Mouse (Mus musculus) MEL (cell line): ENCODE measurements around the gene Olfr172.

Experiments
- CTCF ChIP-seq, 3 experiments: IDR thresholded peaks in 2 of 3; conservative IDR thresholded peaks in 1 of 3; 2 replicates each; pipeline ENCODE4 v1.5.1; 2011 to 2012; ENCODE audit warnings: low read length in 3 of 3, low read depth in 2 of 3, mild to moderate bottlenecking in 2 of 3, improper control_type of control experiment in 1 of 3, inconsistent platforms in 1 of 3, mixed read lengths in 1 of 3, moderate library complexity in 1 of 3; ENCODE audit not compliant: control insufficient read depth in 1 of 3, insufficient read depth in 1 of 3, poor library complexity in 1 of 3, severe bottlenecking in 1 of 3
- EP300 ChIP-seq, 2 experiments: IDR thresholded peaks; 2 replicates each; pipeline ENCODE4 v1.6.1; 2011; ENCODE audit warnings: improper control_type of control experiment in 2 of 2, low read length in 2 of 2, low read depth in 1 of 2, mild to moderate bottlenecking in 1 of 2
- GATA1 ChIP-seq: IDR thresholded peaks from 2 replicates; pipeline ENCODE4 v1.6.1; 2011; ENCODE audit warnings: low read depth, low read length, improper control_type of control experiment
- HCFC1 ChIP-seq: IDR thresholded peaks from 2 replicates; pipeline ENCODE4 v1.6.1; 2012; ENCODE audit warnings: low read depth, mild to moderate bottlenecking, inconsistent platforms, low read length, improper control_type of control experiment, moderate library complexity
- MYB ChIP-seq: IDR thresholded peaks from 2 replicates; pipeline ENCODE4 v1.6.1; 2011; ENCODE audit warnings: mild to moderate bottlenecking, low read depth, low read length, improper control_type of control experiment
- MYC ChIP-seq: IDR thresholded peaks from 2 replicates; pipeline ENCODE4 v1.6.1; 2011; ENCODE audit warnings: low read depth, mild to moderate bottlenecking, low read length, improper control_type of control experiment, moderate library complexity
- POLR2A ChIP-seq, 2 experiments: IDR thresholded peaks; 2 replicates each; pipeline ENCODE4 v1.6.1; 2011 to 2012; ENCODE audit warnings: low read length in 2 of 2, mild to moderate bottlenecking in 2 of 2, control low read depth in 1 of 2, improper control_type of control experiment in 1 of 2, low read depth in 1 of 2, moderate library complexity in 1 of 2; ENCODE audit not compliant: control insufficient read depth in 1 of 2, insufficient read depth in 1 of 2, poor library complexity in 1 of 2
- USF1 ChIP-seq: IDR thresholded peaks from 2 replicates; pipeline ENCODE4 v1.6.1; 2014; ENCODE audit warnings: low read depth, mild to moderate bottlenecking, inconsistent platforms, low read length, improper control_type of control experiment, moderate library complexity
- USF2 ChIP-seq, 2 experiments: IDR thresholded peaks; 2 replicates each; pipeline ENCODE4 v1.6.1; 2011 to 2012; ENCODE audit warnings: improper control_type of control experiment in 2 of 2, low read length in 2 of 2, borderline replicate concordance in 1 of 2, inconsistent platforms in 1 of 2, low read depth in 1 of 2, mild to moderate bottlenecking in 1 of 2; ENCODE audit not compliant: insufficient read depth in 1 of 2

DNA sequence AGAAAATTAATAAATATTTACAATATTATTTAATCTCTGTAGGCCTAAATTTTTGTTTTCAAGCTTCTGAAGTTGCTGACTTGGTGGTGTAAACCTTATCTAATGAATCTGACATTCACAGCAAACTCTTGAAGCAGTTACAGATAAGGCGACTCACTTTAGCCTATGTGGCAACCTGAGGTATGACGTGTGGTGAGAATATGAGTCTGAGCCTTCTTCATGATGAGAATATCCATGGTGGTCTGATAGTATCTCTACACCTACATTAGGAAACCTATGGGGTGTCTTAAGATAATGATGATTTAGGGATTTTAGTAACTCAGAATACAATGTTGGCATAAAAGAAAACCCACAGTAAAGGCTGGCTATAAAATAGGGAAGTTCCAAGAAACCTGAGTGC, 40.7 kb downstream of the Olfr172 start:
- no peak for TF ChIP-seq POLR2A (IDR thresholded peaks at IDR 0.05; ENCODE audit: control insufficient read depth in 1 of 2, insufficient read depth in 1 of 2, low read depth in 1 of 2, low read length in 2 of 2, poor library complexity in 1 of 2)
- no peak for TF ChIP-seq MYB
- no peak for TF ChIP-seq HCFC1
- TF ChIP-seq CTCF (IDR thresholded peaks at IDR 0.05 in 2 of 3, conservative IDR thresholded peaks at IDR 0.05 in 1 of 3; ENCODE audit: control insufficient read depth in 1 of 3, insufficient read depth in 1 of 3, low read depth in 2 of 3, low read length in 3 of 3, poor library complexity in 1 of 3, severe bottlenecking in 1 of 3): no peak
- no peak for TF ChIP-seq GATA1
- no peak for TF ChIP-seq EP300 (IDR thresholded peaks at IDR 0.05; ENCODE audit: low read depth in 1 of 2, low read length in 2 of 2)
- no peak for TF ChIP-seq USF2 (IDR thresholded peaks at IDR 0.05; ENCODE audit: borderline replicate concordance in 1 of 2, insufficient read depth in 1 of 2, low read depth in 1 of 2, low read length in 2 of 2)
- no peak for TF ChIP-seq MYC
- TF ChIP-seq USF1: no peak
